Mouse (Mus musculus) stomach, postnatal 0 days (tissue): ENCODE data around the gene Rasl11a.

Experiments used
- CTCF ChIP-seq: IDR thresholded peaks from 2 replicates; pipeline ENCODE4 v1.5.1; 2016; ENCODE audit warnings: antibody characterized with exemption, low read depth, mild to moderate bottlenecking, moderate library complexity
- EP300 ChIP-seq: optimal IDR thresholded peaks from 2 replicates; pipeline ENCODE3; 2016; ENCODE audit warnings: antibody characterized with exemption

- no peak for TF ChIP-seq CTCF
- TF ChIP-seq EP300, result no peak
Observed at GRCm38 (mm10) chr5:146841996-146842395, 2.9 kb upstream of the Rasl11a start.
